Mouse (Mus musculus) liver, postnatal 0 days (tissue): ENCODE data around the gene Mpc1.

Experiments used
- CTCF ChIP-seq: sonication (generic); IDR thresholded peaks from 2 replicates; pipeline ENCODE4 v1.5.1; 2016; ENCODE audit warnings: antibody characterized with exemption, low read depth
- EP300 ChIP-seq: IDR thresholded peaks from 2 replicates; pipeline ENCODE4 v1.6.1; 2016; ENCODE audit warnings: antibody characterized with exemption, low read depth, mild to moderate bottlenecking

GRCm38 (mm10) chr17:8239561-8239960, 43.1 kb upstream of the Mpc1 start:
- TF ChIP-seq CTCF (no peak), EP300 (no peak)
